Mouse (Mus musculus): ENCODE data around the gene Pdgfra. TPM values are rescaled to one million over a fixed set of nuclear protein-coding genes. Genes with fewer than 3 reads are reported as not detected.

Pdgfra gene
- polyA plus RNA-seq, 1 experiment: 2.1 TPM

- Histone ChIP-seq H3K4me3 (ENCODE audit: low read depth, low read length) (peak overlapping the region; percentile 28; the same call in 1 of the 2 replicates), H3K9me3 (replicated peaks; ENCODE audit: control insufficient read depth, insufficient read depth, low read length, poor library complexity, severe bottlenecking) (no peaks in the 10 kb centered on the region), H3K9ac (ENCODE audit: low read depth, poor library complexity, severe bottlenecking) (no peak overlapping the region), H3K36me3 (ENCODE audit: control insufficient read depth, insufficient read depth, low read length, poor library complexity, severe bottlenecking) (no peaks in the 10 kb centered on the region), H3K27ac (ENCODE audit: insufficient read depth, low read length) (no peak overlapping the region), H3K27me3 (ENCODE audit: control insufficient read depth, insufficient read depth, low read length, poor library complexity, severe bottlenecking) (peaks cover 39% of the 10 kb centered on the region), H3K4me1 (ENCODE audit: control insufficient read depth, insufficient read depth, low read length) (no peaks in the 10 kb centered on the region)
- TF ChIP-seq EP300 (IDR thresholded peaks at IDR 0.05; ENCODE audit: insufficient read depth, low read depth, low read length) (no peak), CTCF (IDR thresholded peaks at IDR 0.05; ENCODE audit: low read depth, low read length) (no peak), POLR2A (IDR thresholded peaks at IDR 0.05; ENCODE audit: insufficient read depth, low read length) (no peak)
Measured at GRCm38 (mm10) chr5:75153626-75153960, 1.5 kb downstream of the Pdgfra start.

- Histone ChIP-seq H3K4me3 (ENCODE audit: low read depth, low read length) (no peak overlapping the region), H3K9me3 (replicated peaks; ENCODE audit: control insufficient read depth, insufficient read depth, low read length, poor library complexity, severe bottlenecking) (no peaks in the 10 kb centered on the region), H3K27me3 (ENCODE audit: control insufficient read depth, insufficient read depth, low read length, poor library complexity, severe bottlenecking) (peaks cover 35% of the 10 kb centered on the region), H3K9ac (ENCODE audit: low read depth, poor library complexity, severe bottlenecking) (no peak overlapping the region), H3K36me3 (ENCODE audit: control insufficient read depth, insufficient read depth, low read length, poor library complexity, severe bottlenecking) (no peaks in the 10 kb centered on the region), H3K27ac (ENCODE audit: insufficient read depth, low read length) (no peak overlapping the region), H3K4me1 (ENCODE audit: control insufficient read depth, insufficient read depth, low read length) (no peaks in the 10 kb centered on the region)
- TF ChIP-seq EP300 (IDR thresholded peaks at IDR 0.05; ENCODE audit: insufficient read depth, low read depth, low read length) (no peak), CTCF (IDR thresholded peaks at IDR 0.05; ENCODE audit: low read depth, low read length) (no peak), POLR2A (IDR thresholded peaks at IDR 0.05; ENCODE audit: insufficient read depth, low read length) (no peak)
Measured at GRCm38 (mm10) chr5:75153961-75154620, 2.0 kb downstream of the Pdgfra start.

- H3K36me3 ChIP-seq (ENCODE audit: control insufficient read depth, insufficient read depth, low read length, poor library complexity, severe bottlenecking): no peaks in the 10 kb centered on the region
- H3K4me3 ChIP-seq (ENCODE audit: low read depth, low read length): peak overlapping the region; percentile 48
- TF ChIP-seq EP300 (IDR thresholded peaks at IDR 0.05; ENCODE audit: insufficient read depth, low read depth, low read length) (no peak), POLR2A (IDR thresholded peaks at IDR 0.05; ENCODE audit: insufficient read depth, low read length) (no peak)
- H3K27ac ChIP-seq (ENCODE audit: insufficient read depth, low read length): no peak overlapping the region
- H3K9ac ChIP-seq (ENCODE audit: low read depth, poor library complexity, severe bottlenecking): no peak overlapping the region
- H3K9me3 ChIP-seq (replicated peaks; ENCODE audit: control insufficient read depth, insufficient read depth, low read length, poor library complexity, severe bottlenecking): no peaks in the 10 kb centered on the region
- H3K27me3 ChIP-seq (ENCODE audit: control insufficient read depth, insufficient read depth, low read length, poor library complexity, severe bottlenecking): peaks cover 29% of the 10 kb centered on the region
- no peaks in the 10 kb centered on the region for H3K4me1 ChIP-seq (ENCODE audit: control insufficient read depth, insufficient read depth, low read length)
Measured at GRCm38 (mm10) chr5:75154621-75155235, 2.6 kb downstream of the Pdgfra start.

GRCm38 (mm10) chr5:75155281-75155680 is 3.2 kb downstream of the Pdgfra start:
- H3K9me3 ChIP-seq (replicated peaks; ENCODE audit: control insufficient read depth, insufficient read depth, low read length, poor library complexity, severe bottlenecking): no peaks in the 10 kb centered on the region
- no peak overlapping the region for H3K27ac ChIP-seq (ENCODE audit: insufficient read depth, low read length)

GRCm38 (mm10) chr5:75155741-75156553 is 3.9 kb downstream of the Pdgfra start:
- no peak overlapping the region for H3K27ac ChIP-seq (ENCODE audit: insufficient read depth, low read length)
- no peaks in the 10 kb centered on the region for H3K9me3 ChIP-seq (replicated peaks; ENCODE audit: control insufficient read depth, insufficient read depth, low read length, poor library complexity, severe bottlenecking)
- H3K4me3 ChIP-seq (ENCODE audit: low read depth, low read length): peak overlapping the region; percentile 75
- no peaks in the 10 kb centered on the region for H3K36me3 ChIP-seq (ENCODE audit: control insufficient read depth, insufficient read depth, low read length, poor library complexity, severe bottlenecking)
- no peaks in the 10 kb centered on the region for H3K4me1 ChIP-seq (ENCODE audit: control insufficient read depth, insufficient read depth, low read length)
- peaks cover 23% of the 10 kb centered on the region for H3K27me3 ChIP-seq (ENCODE audit: control insufficient read depth, insufficient read depth, low read length, poor library complexity, severe bottlenecking)
- H3K9ac ChIP-seq (ENCODE audit: low read depth, poor library complexity, severe bottlenecking): peak overlapping the region; percentile 17; the same call in 1 of the 2 replicates
- TF ChIP-seq EP300 (IDR thresholded peaks at IDR 0.05; ENCODE audit: insufficient read depth, low read depth, low read length) (peak; percentile 63; the same call in 1 of the 2 replicates), POLR2A (IDR thresholded peaks at IDR 0.05; ENCODE audit: insufficient read depth, low read length) (no peak), CTCF (IDR thresholded peaks at IDR 0.05; ENCODE audit: low read depth, low read length) (peak; percentile 94)

More at GRCm38 (mm10) chr5:75155281-75155680, 3.2 kb downstream of the Pdgfra start:
- no peaks in the 10 kb centered on the region for H3K4me1 ChIP-seq (ENCODE audit: control insufficient read depth, insufficient read depth, low read length)
- no peak for TF ChIP-seq POLR2A (IDR thresholded peaks at IDR 0.05; ENCODE audit: insufficient read depth, low read length)
- TF ChIP-seq CTCF (IDR thresholded peaks at IDR 0.05; ENCODE audit: low read depth, low read length): no peak
- no peak for TF ChIP-seq EP300 (IDR thresholded peaks at IDR 0.05; ENCODE audit: insufficient read depth, low read depth, low read length)
- no peaks in the 10 kb centered on the region for H3K36me3 ChIP-seq (ENCODE audit: control insufficient read depth, insufficient read depth, low read length, poor library complexity, severe bottlenecking)
- peak overlapping the region; percentile 48 for H3K4me3 ChIP-seq (ENCODE audit: low read depth, low read length)
- peaks cover 24% of the 10 kb centered on the region for H3K27me3 ChIP-seq (ENCODE audit: control insufficient read depth, insufficient read depth, low read length, poor library complexity, severe bottlenecking)
- H3K9ac ChIP-seq (ENCODE audit: low read depth, poor library complexity, severe bottlenecking): no peak overlapping the region

Data from ES-Bruce4 (cell line).